9 mouse cellular contexts compared by ENCODE assay signal in the genomic region with DNA sequence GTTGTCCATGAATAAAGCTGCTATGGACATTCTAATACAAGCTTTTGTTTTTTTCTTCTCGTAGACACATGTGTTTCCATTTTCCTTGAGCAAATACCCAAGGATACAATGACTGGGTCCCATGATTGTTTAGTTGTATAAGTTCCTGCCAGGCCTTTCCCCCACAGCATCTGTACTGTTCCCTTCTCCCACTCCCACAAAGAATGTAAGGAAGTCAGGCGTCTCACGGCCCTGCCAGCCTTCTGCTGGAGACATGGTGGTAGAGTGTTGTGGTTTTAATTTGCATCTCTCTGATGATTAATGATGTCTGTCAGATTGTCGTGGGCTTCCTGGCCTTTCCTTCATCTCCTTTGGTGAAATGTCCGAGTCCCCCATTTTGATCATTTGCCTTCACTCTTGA. TPM values are rescaled to one million over a fixed set of nuclear protein-coding genes. Genes with fewer than 3 reads are reported as not detected.
DNase-seq lines count a peak whose midpoint lies in the region; ATAC-seq and TF ChIP-seq lines count a peak whose summit lies in the region.
"Had no signal": no experiment of that assay in that cellular context is flagged by ENCODE, and none has a peak within 500 bp of the region (broad histone marks: within the 10 kb centered on the region; RNA-seq: fewer than 3 reads in every experiment).

No protein-coding gene starts in this region.

- no peak for TF ChIP-seq CTCF in kidney, adult 2 months (conservative IDR thresholded peaks at IDR 0.05; ENCODE audit: insufficient read depth, insufficient read length, low read depth, low read length)

- no peak overlapping the region for H3K9ac ChIP-seq in embryonic facial prominence, embryonic 12.5 days
- no peak overlapping the region for H3K9ac ChIP-seq in stomach, embryonic 16.5 days (ENCODE audit: low read length)

- TF ChIP-seq POLR2A in kidney, adult 2 months (IDR thresholded peaks at IDR 0.05; ENCODE audit: low read depth, low read length) = no peak

- peaks cover 3% of the 10 kb centered on the region; the same call in 1 of the 2 replicates for H3K36me3 ChIP-seq in kidney, adult 2 months (ENCODE audit: control insufficient read depth, insufficient read depth, low read length)
- 0 out of 2 replicates have a peak, but pooled peaks cover 3% of the 10 kb centered on the region for H3K36me3 ChIP-seq in embryonic facial prominence, embryonic 12.5 days
- no peaks in the 10 kb centered on the region for H3K36me3 ChIP-seq in stomach, embryonic 16.5 days (ENCODE audit: control insufficient read depth, insufficient read depth, low read length)

- no peaks in the 10 kb centered on the region for H3K9me3 ChIP-seq in embryonic facial prominence, embryonic 12.5 days
- H3K9me3 ChIP-seq in stomach, embryonic 16.5 days (replicated peaks; ENCODE audit: control insufficient read depth, low read length) = no peaks in the 10 kb centered on the region

- no peak for DNase-seq in kidney, adult 2 months
- no peak for DNase-seq in kidney, postnatal 4 days
- peak; percentile 40 for DNase-seq in right cerebral cortex, adult 2 months (ENCODE audit: low spot score in 2 of 2)
- no peak for DNase-seq in right cerebral cortex, postnatal 10 days (ENCODE audit: low spot score in 2 of 2)
- no peak for DNase-seq in heart, postnatal 14 days
- DNase-seq: adrenal gland, adult 2 months; cerebellum, adult 2 months had no signal

- peak overlapping the region; percentile 27 for H3K4me2 ChIP-seq in embryonic facial prominence, embryonic 12.5 days (replicated peaks)
- no peak overlapping the region for H3K4me2 ChIP-seq in stomach, embryonic 16.5 days (ENCODE audit: low read depth, low read length)

- no peak overlapping the region for H3K4me3 ChIP-seq in kidney, adult 2 months (ENCODE audit: insufficient read depth, low read depth, low read length)
- H3K4me3 ChIP-seq in embryonic facial prominence, embryonic 12.5 days = no peak overlapping the region
- no peak overlapping the region for H3K4me3 ChIP-seq in stomach, embryonic 16.5 days (replicated peaks; ENCODE audit: low read length)

- 62% methylated on average over 5 of the region's 5 CpGs for WGBS in kidney, adult 2 months
- WGBS in embryonic facial prominence, embryonic 12.5 days = 14% methylated on average over 5 of the region's 5 CpGs
- WGBS in stomach, embryonic 16.5 days = 48% methylated on average over 5 of the region's 5 CpGs

- H3K4me1 ChIP-seq in kidney, adult 2 months (ENCODE audit: control insufficient read depth, insufficient read depth, low read length) = peaks cover 32% of the 10 kb centered on the region
- H3K4me1 ChIP-seq in embryonic facial prominence, embryonic 12.5 days = peaks cover 69% of the 10 kb centered on the region
- peaks cover 12% of the 10 kb centered on the region for H3K4me1 ChIP-seq in stomach, embryonic 16.5 days (ENCODE audit: control insufficient read depth, insufficient read depth, low read length)

- H3K27me3 ChIP-seq in kidney, adult 2 months (replicated peaks; ENCODE audit: control insufficient read depth, insufficient read depth, low read length) = no peaks in the 10 kb centered on the region
- H3K27me3 ChIP-seq in embryonic facial prominence, embryonic 12.5 days = no peaks in the 10 kb centered on the region
- H3K27me3 ChIP-seq in stomach, embryonic 16.5 days (ENCODE audit: control insufficient read depth, insufficient read depth, low read length) = no peaks in the 10 kb centered on the region

- H3K27ac ChIP-seq in kidney, adult 2 months (ENCODE audit: insufficient read depth, low read depth, low read length) = peak overlapping the region; percentile 9; the same call in 1 of the 2 replicates
- peak overlapping the region; percentile 93 for H3K27ac ChIP-seq in embryonic facial prominence, embryonic 12.5 days
- peak overlapping the region; percentile 37; the same call in 1 of the 2 replicates for H3K27ac ChIP-seq in stomach, embryonic 16.5 days (ENCODE audit: low read length)

- intact Hi-C loops in heart, postnatal 14 days (cut with DNase I) = loop anchor here (10.0 kb wide), 1 partner anchor 78 kb away; no protein-coding TSS in a partner anchor

- no peak for ATAC-seq in embryonic facial prominence, embryonic 12.5 days (ENCODE audit: insufficient number of reproducible peaks, insufficient read depth, low FRiP score, low TSS enrichment)
- ATAC-seq in stomach, embryonic 16.5 days (ENCODE audit: insufficient read depth, low FRiP score) = no peak

RNA-seq across cellular contexts. Expression of a gene that starts 7.7 kb away (rescaled TPM):
- 29.4 and 33.5 TPM in 2 replicates for polyA plus RNA-seq in kidney, adult 2 months (2012; rRNA removed)
- polyA plus RNA-seq in embryonic facial prominence, embryonic 12.5 days (2016; fragmentation: Nextera tagmentation; extraction: Ambion mirVana) = 33.1 and 33.7 TPM in 2 replicates
- polyA plus RNA-seq in stomach, embryonic 16.5 days (2015; fragmentation: Nextera tagmentation; extraction: Ambion mirVana) = 10.9 and 12.9 TPM in 2 replicates
- 10 to 100 TPM; 20.6 to 35.7 TPM for total RNA-seq in heart, postnatal 14 days (2021)

Comparison
In these comparisons a context has a peak if more than half of its experiments do, and no peak if none do; other contexts are left out.
1. DNase-seq: peak in right cerebral cortex, adult 2 months (2 of 2); none in kidney, adult 2 months (single experiment), kidney, postnatal 4 days (0 of 2), right cerebral cortex, postnatal 10 days (0 of 2) and heart, postnatal 14 days (0 of 2).
2. H3K27ac ChIP-seq: peak in every context shown above with its lines; median percentile 93 in embryonic facial prominence, embryonic 12.5 days; 37 in stomach, embryonic 16.5 days; 9 in kidney, adult 2 months.